Mouse (Mus musculus) embryonic facial prominence, embryonic 14.5 days (tissue): ENCODE measurements around the gene Tssk3. TPM values are rescaled to one million over a fixed set of nuclear protein-coding genes. Genes with fewer than 3 reads are reported as not detected.
"Not testable (repeated sequence)": the region's sequence is repeated elsewhere in the genome, so short reads cannot be mapped to it uniquely, and the experiment has no call there.

Experiments used
- ATAC-seq: fragments of 200-750 bp; cut with Nextera tagmentation; 2 replicates; pipeline ENCODE4 v1.8.0; 2017; ENCODE audit warnings: low read depth, moderate number of reproducible peaks, moderate TSS enrichment
- DNase-seq: peaks from one replicate; pipeline ENCODE4 v3.0.0-alpha.2; 2015; ENCODE audit warnings: low spot score
- H3K27ac ChIP-seq: fragments of 300-500 bp; sonication (generic); replicated peaks from 2 replicates; pipeline ENCODE4 v1.5.1; 2014; ENCODE audit warnings: low read depth, mild to moderate bottlenecking, low read length, moderate library complexity
- H3K27me3 ChIP-seq: fragments of 300-500 bp; sonication (generic); replicated peaks from 2 replicates; pipeline ENCODE4 v1.6.1; 2014; ENCODE audit warnings: low read length; ENCODE audit not compliant: control insufficient read depth, insufficient read depth
- H3K36me3 ChIP-seq: fragments of 300-500 bp; sonication (generic); 2 replicates; pipeline ENCODE4 v1.6.1; 2014; ENCODE audit warnings: low read length, mixed read lengths; ENCODE audit not compliant: control insufficient read depth, insufficient read depth
- H3K4me1 ChIP-seq: fragments of 300-500 bp; sonication (generic); 2 replicates; pipeline ENCODE4 v1.6.1; 2014; ENCODE audit warnings: antibody characterized with exemption, low read length; ENCODE audit not compliant: control insufficient read depth, insufficient read depth
- H3K4me2 ChIP-seq: fragments of 300-500 bp; sonication (generic); 2 replicates; pipeline ENCODE4 v1.6.1; 2014; ENCODE audit warnings: low read depth, mild to moderate bottlenecking, low read length, moderate library complexity, mixed read lengths
- H3K4me3 ChIP-seq: fragments of 300-500 bp; sonication (generic); 2 replicates; pipeline ENCODE4 v1.5.1; 2014; ENCODE audit warnings: low read depth, mild to moderate bottlenecking, low read length
- H3K9ac ChIP-seq: fragments of 300-500 bp; sonication (generic); 2 replicates; pipeline ENCODE4 v1.6.1; 2014; ENCODE audit warnings: low read depth, mild to moderate bottlenecking, low read length, moderate library complexity, mixed read lengths
- H3K9me3 ChIP-seq: fragments of 300-500 bp; sonication (generic); 2 replicates; pipeline ENCODE4 v1.6.1; 2016; ENCODE audit warnings: low read length; ENCODE audit not compliant: control insufficient read depth
- WGBS: fragments of 180-500 bp; shearing (Covaris S2); extraction: QIAGEN DNeasy Blood & Tissue Kit; methylation state at CpG from one replicate; pipeline ENCODE4 v1.1.7; 2014; 5-methylcytosine and 5-hydroxymethylcytosine counted together
- polyA plus RNA-seq: library from polyadenylated mRNA; unstranded; fragments of >200 nt; fragmentation: Nextera tagmentation; extraction: Ambion mirVana; gene quantifications from 2 replicates; pipeline ENCODE4 v1.2.1, GENCODE M21; 2014

Gene Tssk3
- polyA plus RNA-seq, 1 experiment from 2014 or later, result not detected

GRCm38 (mm10) chr4:129460827-129461182, 30.0 kb downstream of the Tssk3 start:
- Histone ChIP-seq H3K9ac (peak overlapping the region; percentile 66), H3K27ac (peak overlapping the region; percentile 89), H3K4me1 (peaks cover 5% of the 10 kb centered on the region; the same call in 1 of the 2 replicates), H3K9me3 (no peaks in the 10 kb centered on the region), H3K4me3 (peak overlapping the region; percentile 68), H3K36me3 (peaks cover 22% of the 10 kb centered on the region), H3K27me3 (no peaks in the 10 kb centered on the region), H3K4me2 (peak overlapping the region; percentile 58)
- WGBS, result 1% methylated on average over 4 of the region's 4 CpGs
- ATAC-seq, result peak; percentile 9; the same call in 1 of the 2 replicates
- DNase-seq, result no peak

- Histone ChIP-seq H3K4me1 (peaks cover 5% of the 10 kb centered on the region; the same call in 1 of the 2 replicates), H3K36me3 (peaks cover 11% of the 10 kb centered on the region; the same call in 1 of the 2 replicates), H3K4me2 (no peak overlapping the region), H3K27ac (no peak overlapping the region), H3K27me3 (no peaks in the 10 kb centered on the region), H3K9ac (no peak overlapping the region), H3K4me3 (no peak overlapping the region), H3K9me3 (no peaks in the 10 kb centered on the region)
- no peak for ATAC-seq
- 89% methylated on average over 3 of the region's 3 CpGs for WGBS
- DNase-seq, result no peak
These were observed 31.1 kb downstream of the Tssk3 start for GRCm38 (mm10) chr4:129459726-129460125.

GRCm38 (mm10) chr4:129457311-129457710, 33.5 kb downstream of the Tssk3 start:
- H3K4me3 ChIP-seq, H3K9ac ChIP-seq, H3K27ac ChIP-seq, DNase-seq, H3K4me1 ChIP-seq, H3K36me3 ChIP-seq, H3K4me2 ChIP-seq, H3K27me3 ChIP-seq, ATAC-seq, H3K9me3 ChIP-seq: not testable (repeated sequence)
- WGBS, result 72% methylated on average over 2 of the region's 2 CpGs

GRCm38 (mm10) chr4:129456126-129456525, 34.7 kb downstream of the Tssk3 start:
- WGBS, result 49% methylated on average over 5 of the region's 5 CpGs
- Histone ChIP-seq H3K4me2 (no peak overlapping the region), H3K27me3 (no peaks in the 10 kb centered on the region), H3K27ac (no peak overlapping the region), H3K4me1 (no peaks in the 10 kb centered on the region), H3K36me3 (no peaks in the 10 kb centered on the region), H3K4me3 (no peak overlapping the region), H3K9ac (no peak overlapping the region), H3K9me3 (no peaks in the 10 kb centered on the region)
- no peak for DNase-seq
- ATAC-seq, result no peak

GRCm38 (mm10) chr4:129455265-129455664, 35.6 kb downstream of the Tssk3 start:
- no peaks in the 10 kb centered on the region for H3K4me1 ChIP-seq
- no peaks in the 10 kb centered on the region for H3K27me3 ChIP-seq
- 7% methylated on average over 5 of the region's 5 CpGs for WGBS
- H3K27ac ChIP-seq, result no peak overlapping the region
- peak; percentile 86 for ATAC-seq
- H3K9me3 ChIP-seq, result no peaks in the 10 kb centered on the region
- H3K36me3 ChIP-seq, result no peaks in the 10 kb centered on the region
- H3K4me2 ChIP-seq, result no peak overlapping the region
- DNase-seq, result peak; percentile 93
- H3K4me3 ChIP-seq, result no peak overlapping the region
- H3K9ac ChIP-seq, result no peak overlapping the region

GRCm38 (mm10) chr4:129451471-129452169, 39.2 kb downstream of the Tssk3 start:
- no peak overlapping the region for H3K27ac ChIP-seq
- no peaks in the 10 kb centered on the region for H3K9me3 ChIP-seq
- no peaks in the 10 kb centered on the region for H3K36me3 ChIP-seq
- ATAC-seq (no peak), DNase-seq (peak; percentile 31)
- H3K9ac ChIP-seq, result no peak overlapping the region
- H3K4me1 ChIP-seq, result no peaks in the 10 kb centered on the region
- WGBS, result 85% methylated on average over 15 of the region's 15 CpGs
- no peak overlapping the region for H3K4me3 ChIP-seq
- no peaks in the 10 kb centered on the region for H3K27me3 ChIP-seq
- H3K4me2 ChIP-seq, result no peak overlapping the region

GRCm38 (mm10) chr4:129450851-129451250, 40.0 kb downstream of the Tssk3 start:
- 85% methylated on average over 2 of the region's 2 CpGs for WGBS
- Histone ChIP-seq H3K9ac (no peak overlapping the region), H3K4me1 (no peaks in the 10 kb centered on the region), H3K36me3 (no peaks in the 10 kb centered on the region), H3K27ac (no peak overlapping the region), H3K9me3 (no peaks in the 10 kb centered on the region), H3K27me3 (no peaks in the 10 kb centered on the region), H3K4me3 (no peak overlapping the region), H3K4me2 (no peak overlapping the region)
- ATAC-seq (no peak), DNase-seq (no peak)

GRCm38 (mm10) chr4:129448713-129449112, 42.1 kb downstream of the Tssk3 start:
- DNase-seq (no peak), ATAC-seq (no peak)
- no peak overlapping the region for H3K4me3 ChIP-seq
- H3K4me2 ChIP-seq, result no peak overlapping the region
- no peak overlapping the region for H3K9ac ChIP-seq
- H3K9me3 ChIP-seq, result no peaks in the 10 kb centered on the region
- no peak overlapping the region for H3K27ac ChIP-seq
- H3K4me1 ChIP-seq, result no peaks in the 10 kb centered on the region
- no peaks in the 10 kb centered on the region for H3K27me3 ChIP-seq
- 93% methylated on average over 6 of the region's 6 CpGs for WGBS
- no peaks in the 10 kb centered on the region for H3K36me3 ChIP-seq
